Mouse (Mus musculus) megakaryocyte, embryonic 14.5 days (primary cell): ENCODE measurements around the gene 5730455P16Rik.

Experiments used
- FLI1 ChIP-seq: IDR thresholded peaks from 2 replicates; pipeline ENCODE4 v1.6.1; 2012; ENCODE audit warnings: low read length, inconsistent platforms, mixed read lengths
- GATA1 ChIP-seq: IDR thresholded peaks from 3 replicates; pipeline ENCODE4 v1.6.1; 2012; ENCODE audit warnings: mixed read lengths, low read length, inconsistent platforms, borderline replicate concordance

DNA sequence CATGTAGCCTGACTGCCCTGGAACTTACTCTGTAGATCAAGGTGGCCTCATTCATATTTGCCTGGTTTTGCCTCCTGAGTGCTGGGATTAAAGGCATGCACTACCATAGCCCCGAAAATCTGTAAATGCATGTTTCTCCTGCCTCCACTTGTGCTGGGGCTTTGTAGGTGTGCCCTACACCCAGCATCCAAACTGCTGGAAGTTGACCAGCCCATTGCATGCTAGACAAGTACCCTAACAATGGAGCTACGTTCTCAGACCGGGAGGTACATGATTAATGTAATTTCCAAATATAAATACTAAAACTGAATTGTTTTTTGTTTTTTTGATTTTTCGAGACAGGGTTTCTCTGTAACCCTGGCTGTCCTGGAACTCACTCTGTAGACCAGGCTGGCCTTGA is 7.2 kb upstream of the 5730455P16Rik start:
- TF ChIP-seq GATA1: no peak
- no peak for TF ChIP-seq FLI1
